Mouse (Mus musculus) forebrain, embryonic 14.5 days (tissue): ENCODE measurements around the gene Coa6. TPM values are rescaled to one million over a fixed set of nuclear protein-coding genes. Genes with fewer than 3 reads are reported as not detected.
"Not testable (repeated sequence)": the region's sequence is repeated elsewhere in the genome, so short reads cannot be mapped to it uniquely, and the experiment has no call there.

ENCODE experiments used
- ATAC-seq: fragments of 200-750 bp; cut with Nextera tagmentation; 2 replicates; pipeline ENCODE4 v1.8.0; 2017; ENCODE audit warnings: mild to moderate bottlenecking, moderate library complexity
- DNase-seq: peaks from one replicate; pipeline ENCODE4 v3.0.0-alpha.2; 2015; ENCODE audit warnings: low spot score
- H3K27ac ChIP-seq: fragments of 300-500 bp; sonication (generic); 2 replicates; pipeline ENCODE4 v1.5.1; 2014; ENCODE audit warnings: low read depth, mild to moderate bottlenecking, control low read depth, low read length, moderate library complexity
- H3K27me3 ChIP-seq: fragments of 300-500 bp; sonication (generic); replicated peaks from 2 replicates; pipeline ENCODE4 v1.6.1; 2014; ENCODE audit warnings: low read length, control low read depth, mixed read lengths; ENCODE audit not compliant: control insufficient read depth, insufficient read depth
- H3K36me3 ChIP-seq: fragments of 300-500 bp; sonication (generic); 2 replicates; pipeline ENCODE4 v1.6.1; 2014; ENCODE audit warnings: low read length, control low read depth; ENCODE audit not compliant: control insufficient read depth, insufficient read depth
- H3K4me1 ChIP-seq: fragments of 300-500 bp; sonication (generic); 2 replicates; pipeline ENCODE4 v1.6.1; 2014; ENCODE audit warnings: antibody characterized with exemption, low read length, control low read depth; ENCODE audit not compliant: control insufficient read depth, insufficient read depth
- H3K4me2 ChIP-seq: fragments of 300-500 bp; sonication (generic); 2 replicates; pipeline ENCODE4 v1.6.1; 2014; ENCODE audit warnings: mild to moderate bottlenecking, control low read depth, low read length
- H3K4me3 ChIP-seq: fragments of 300-500 bp; sonication (generic); 2 replicates; pipeline ENCODE4 v1.5.1; 2014; ENCODE audit warnings: low read depth, low read length, control low read depth
- H3K9ac ChIP-seq: fragments of 300-500 bp; sonication (generic); 2 replicates; pipeline ENCODE4 v1.6.1; 2014; ENCODE audit warnings: mild to moderate bottlenecking, low read length, control low read depth, moderate library complexity
- H3K9me3 ChIP-seq: fragments of 300-500 bp; sonication (generic); replicated peaks from 2 replicates; pipeline ENCODE4 v1.6.1; 2016; ENCODE audit warnings: low read length, control low read depth, mixed read lengths; ENCODE audit not compliant: control insufficient read depth
- WGBS: fragments of 180-500 bp; shearing (Covaris S2); extraction: QIAGEN DNeasy Blood & Tissue Kit; methylation state at CpG from one replicate; pipeline ENCODE4 v1.1.7; 2014; 5-methylcytosine and 5-hydroxymethylcytosine counted together
- polyA plus RNA-seq: library from polyadenylated mRNA; unstranded; fragments of >200 nt; fragmentation: Nextera tagmentation; extraction: Ambion mirVana; gene quantifications from 2 replicates; pipeline ENCODE4 v1.2.1, GENCODE M21; 2014

Coa6 gene
- polyA plus RNA-seq, 1 experiment from 2014 or later = 48.8 TPM

GRCm38 (mm10) chr8:126395917-126396316, 26.4 kb upstream of the Coa6 start:
- Histone ChIP-seq H3K4me2 (no peak overlapping the region), H3K4me3 (no peak overlapping the region), H3K9ac (no peak overlapping the region), H3K4me1 (0 out of 2 replicates have a peak, but pooled peaks cover 3% of the 10 kb centered on the region), H3K27me3 (no peaks in the 10 kb centered on the region), H3K27ac (no peak overlapping the region), H3K36me3 (no peaks in the 10 kb centered on the region), H3K9me3 (no peaks in the 10 kb centered on the region)
- WGBS = 59% methylated on average over 5 of the region's 5 CpGs
- ATAC-seq = no peak
- peak; percentile 56 for DNase-seq

- no peaks in the 10 kb centered on the region for H3K27me3 ChIP-seq
- no peak overlapping the region for H3K9ac ChIP-seq
- H3K27ac ChIP-seq = no peak overlapping the region
- 0 out of 2 replicates have a peak, but pooled peaks cover 3% of the 10 kb centered on the region for H3K4me1 ChIP-seq
- no peak for DNase-seq
- WGBS = 75% methylated on average over 3 of the region's 3 CpGs
- no peak overlapping the region for H3K4me2 ChIP-seq
- H3K36me3 ChIP-seq = no peaks in the 10 kb centered on the region
- H3K9me3 ChIP-seq = no peaks in the 10 kb centered on the region
- ATAC-seq = no peak
- H3K4me3 ChIP-seq = no peak overlapping the region
Observed at GRCm38 (mm10) chr8:126398349-126398748, 24.0 kb upstream of the Coa6 start.

DNA sequence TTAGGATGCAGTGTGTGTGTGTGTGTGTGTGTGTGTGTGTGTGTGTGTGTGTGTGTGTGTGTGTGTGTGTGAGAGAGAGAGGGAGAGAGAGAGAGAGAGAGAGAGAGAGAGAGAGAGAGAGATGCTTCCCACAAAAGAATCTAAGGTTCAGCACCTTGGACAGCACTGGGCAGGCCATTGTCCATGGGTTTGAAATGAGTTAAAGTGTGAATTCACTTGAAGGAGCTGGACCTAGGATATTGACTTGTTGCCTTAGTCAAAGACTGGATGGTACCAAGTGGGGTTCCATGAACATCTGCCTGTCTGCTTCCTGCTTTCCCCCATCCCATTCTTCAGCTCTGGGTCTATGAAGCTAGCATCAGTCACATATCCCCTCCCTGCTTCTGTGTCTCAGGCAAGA, 17.8 kb upstream of the Coa6 start:
- H3K36me3 ChIP-seq, H3K27me3 ChIP-seq, H3K4me2 ChIP-seq, DNase-seq, H3K9ac ChIP-seq, H3K27ac ChIP-seq, H3K9me3 ChIP-seq, ATAC-seq, H3K4me1 ChIP-seq, H3K4me3 ChIP-seq: not testable (repeated sequence)

- peak; percentile 24 for DNase-seq
- H3K9me3 ChIP-seq = no peaks in the 10 kb centered on the region
- H3K36me3 ChIP-seq = no peaks in the 10 kb centered on the region
- ATAC-seq = no peak
- WGBS = 68% methylated on average over 4 of the region's 4 CpGs
- H3K9ac ChIP-seq = no peak overlapping the region
- H3K4me3 ChIP-seq = no peak overlapping the region
- H3K27ac ChIP-seq = no peak overlapping the region
- H3K4me2 ChIP-seq = no peak overlapping the region
- no peaks in the 10 kb centered on the region for H3K27me3 ChIP-seq
- H3K4me1 ChIP-seq = no peaks in the 10 kb centered on the region
Observed at GRCm38 (mm10) chr8:126405030-126405429, 17.3 kb upstream of the Coa6 start.

GRCm38 (mm10) chr8:126420834-126421233, 1.5 kb upstream of the Coa6 start:
- Histone ChIP-seq H3K4me3 (no peak overlapping the region), H3K27me3 (no peaks in the 10 kb centered on the region), H3K9ac (no peak overlapping the region), H3K4me1 (peaks cover 5% of the 10 kb centered on the region; the same call in 1 of the 2 replicates), H3K36me3 (peaks cover 11% of the 10 kb centered on the region), H3K27ac (no peak overlapping the region), H3K4me2 (no peak overlapping the region), H3K9me3 (no peaks in the 10 kb centered on the region)
- no peak for ATAC-seq
- DNase-seq = no peak
- 76% methylated on average over 3 of the region's 3 CpGs for WGBS

- H3K4me2 ChIP-seq = peak overlapping the region; percentile 63
- peaks cover 31% of the 10 kb centered on the region for H3K36me3 ChIP-seq
- peak overlapping the region; percentile 84 for H3K4me3 ChIP-seq
- DNase-seq (peak; percentile 36), ATAC-seq (peak; percentile 35)
- no peaks in the 10 kb centered on the region for H3K9me3 ChIP-seq
- WGBS = 8% methylated on average over 9 of the region's 9 CpGs
- H3K27ac ChIP-seq = peak overlapping the region; percentile 65; the same call in 1 of the 2 replicates
- peak overlapping the region; percentile 82 for H3K9ac ChIP-seq
- H3K4me1 ChIP-seq = peaks cover 5% of the 10 kb centered on the region; the same call in 1 of the 2 replicates
- no peaks in the 10 kb centered on the region for H3K27me3 ChIP-seq
Observed at GRCm38 (mm10) chr8:126422920-126423300, 595 bp downstream of the Coa6 start.

DNA sequence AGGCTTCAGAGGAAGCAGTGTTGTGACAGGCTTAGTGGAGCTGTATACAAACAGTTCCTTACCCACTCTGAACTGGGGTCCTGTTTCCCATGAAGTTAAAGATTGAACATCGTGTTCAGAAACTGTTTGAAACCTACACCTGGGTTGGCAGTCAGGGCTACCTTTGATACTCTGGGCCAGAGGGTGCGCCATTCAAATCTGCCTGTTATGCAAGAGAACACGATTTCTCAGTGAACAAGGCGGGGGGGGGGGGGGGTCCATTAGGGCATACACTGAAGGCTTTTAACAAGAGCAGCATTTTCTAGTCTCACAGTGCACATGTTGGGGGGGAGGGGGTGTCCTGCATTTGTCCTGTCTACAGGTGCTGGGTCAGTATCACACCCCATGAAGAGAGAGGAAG, 1.8 kb downstream of the Coa6 start:
- Histone ChIP-seq H3K36me3 (peaks cover 44% of the 10 kb centered on the region), H3K4me1 (peaks cover 5% of the 10 kb centered on the region; the same call in 1 of the 2 replicates), H3K4me3 (no peak overlapping the region), H3K27me3 (no peaks in the 10 kb centered on the region), H3K27ac (no peak overlapping the region), H3K9me3 (no peaks in the 10 kb centered on the region), H3K9ac (no peak overlapping the region), H3K4me2 (no peak overlapping the region)
- WGBS = 87% methylated on average over 4 of the region's 4 CpGs
- no peak for DNase-seq
- no peak for ATAC-seq

- no peak overlapping the region for H3K27ac ChIP-seq
- no peak overlapping the region for H3K9ac ChIP-seq
- H3K4me2 ChIP-seq = no peak overlapping the region
- no peak overlapping the region for H3K4me3 ChIP-seq
- no peaks in the 10 kb centered on the region for H3K27me3 ChIP-seq
- 74% methylated on average over 1 of the region's 1 CpGs for WGBS
- DNase-seq = no peak
- H3K4me1 ChIP-seq = peaks cover 5% of the 10 kb centered on the region; the same call in 1 of the 2 replicates
- peaks cover 52% of the 10 kb centered on the region for H3K36me3 ChIP-seq
- no peaks in the 10 kb centered on the region for H3K9me3 ChIP-seq
- no peak for ATAC-seq
Observed at GRCm38 (mm10) chr8:126424946-126425345, 2.6 kb downstream of the Coa6 start.

- no peak overlapping the region for H3K4me3 ChIP-seq
- no peak overlapping the region for H3K27ac ChIP-seq
- H3K36me3 ChIP-seq = peaks cover 79% of the 10 kb centered on the region
- WGBS = 93% methylated on average over 5 of the region's 5 CpGs
- DNase-seq (no peak), ATAC-seq (no peak)
- H3K4me2 ChIP-seq = no peak overlapping the region
- H3K9ac ChIP-seq = no peak overlapping the region
- H3K9me3 ChIP-seq = no peaks in the 10 kb centered on the region
- H3K27me3 ChIP-seq = no peaks in the 10 kb centered on the region
- H3K4me1 ChIP-seq = no peaks in the 10 kb centered on the region
Observed at GRCm38 (mm10) chr8:126429635-126430034, 7.3 kb downstream of the Coa6 start.
